Comparison of ENCODE assay signal across 9 mouse cellular contexts in genomic region chr10:39170706-39171105, GRCm38 (mm10). TPM values are rescaled to one million over a fixed set of nuclear protein-coding genes. Genes with fewer than 3 reads are reported as not detected.
DNase-seq lines count a peak whose midpoint lies in the region; ATAC-seq lines count a peak whose summit lies in the region.
"Had no signal": no experiment of that assay in that cellular context is flagged by ENCODE, and none has a peak within 500 bp of the region (broad histone marks: within the 10 kb centered on the region; RNA-seq: fewer than 3 reads in every experiment).

No protein-coding gene starts in this region.

- no peak overlapping the region; the same call in 1 of the 2 replicates for H3K9ac ChIP-seq in forebrain, embryonic 11.5 days (ENCODE audit: low read length)
- H3K9ac ChIP-seq in neural tube, embryonic 15.5 days (replicated peaks): 0 out of 2 replicates have a peak overlapping the region, but pooled peaks have one; percentile 21

- peaks cover 5% of the 10 kb centered on the region for H3K4me1 ChIP-seq in forebrain, embryonic 11.5 days (replicated peaks; ENCODE audit: control insufficient read depth, insufficient read depth, low read length)
- H3K4me1 ChIP-seq in limb, embryonic 10.5 days: peaks cover 73% of the 10 kb centered on the region
- H3K4me1 ChIP-seq in neural tube, embryonic 15.5 days: peaks cover 57% of the 10 kb centered on the region

- WGBS in forebrain, embryonic 11.5 days: 9% methylated on average over 6 of the region's 6 CpGs
- WGBS in limb, embryonic 10.5 days: 15% methylated on average over 6 of the region's 6 CpGs
- 7% methylated on average over 6 of the region's 6 CpGs for WGBS in neural tube, embryonic 15.5 days

- H3K9me3 ChIP-seq in forebrain, embryonic 11.5 days (ENCODE audit: control insufficient read depth, low read length): no peaks in the 10 kb centered on the region
- H3K9me3 ChIP-seq in limb, embryonic 10.5 days (replicated peaks): no peaks in the 10 kb centered on the region
- no peaks in the 10 kb centered on the region for H3K9me3 ChIP-seq in neural tube, embryonic 15.5 days (replicated peaks)

- H3K4me3 ChIP-seq in forebrain, embryonic 11.5 days (ENCODE audit: low read depth, low read length): no peak overlapping the region
- peak overlapping the region; percentile 57 for H3K4me3 ChIP-seq in limb, embryonic 10.5 days
- H3K4me3 ChIP-seq in neural tube, embryonic 15.5 days (replicated peaks): peak overlapping the region; percentile 1; the same call in 1 of the 2 replicates

- DNase-seq in layer of hippocampus, adult 9-11 months: peak; percentile 12
- no peak for DNase-seq in layer of hippocampus, adult 9-10 months (ENCODE audit: low spot score)
- DNase-seq in forebrain, embryonic 11.5 days (ENCODE audit: low spot score): no peak
- DNase-seq in limb, embryonic 10.5 days (ENCODE audit: low spot score): no peak
- no peak for DNase-seq in ovary, postnatal 14 days (ENCODE audit: low spot score)
- DNase-seq in adrenal gland, postnatal 14 days: no peak
- DNase-seq in ovary, postnatal 36 days (ENCODE audit: low spot score): no peak

- ATAC-seq in forebrain, embryonic 11.5 days (replicated peaks; ENCODE audit: low FRiP score): peak; percentile 37
- ATAC-seq in neural tube, embryonic 15.5 days (ENCODE audit: low FRiP score): peak; percentile 1; the same call in 1 of the 2 replicates

- H3K27me3 ChIP-seq in forebrain, embryonic 11.5 days (ENCODE audit: control insufficient read depth, insufficient read depth, low read length): peaks cover 4% of the 10 kb centered on the region; the same call in 1 of the 2 replicates
- H3K27me3 ChIP-seq in limb, embryonic 10.5 days (ENCODE audit: low read depth, poor library complexity, severe bottlenecking): no peaks in the 10 kb centered on the region
- H3K27me3 ChIP-seq in neural tube, embryonic 15.5 days (replicated peaks): no peaks in the 10 kb centered on the region

- no peak overlapping the region for H3K27ac ChIP-seq in forebrain, embryonic 11.5 days (ENCODE audit: low read depth, low read length)
- H3K27ac ChIP-seq in limb, embryonic 10.5 days: no peak overlapping the region
- H3K27ac ChIP-seq in neural tube, embryonic 15.5 days (replicated peaks): peak overlapping the region; percentile 68; the same call in 1 of the 2 replicates

- peak overlapping the region; percentile 71; the same call in 1 of the 2 replicates for H3K4me2 ChIP-seq in forebrain, embryonic 11.5 days (ENCODE audit: low read depth, low read length, severe bottlenecking)
- H3K4me2 ChIP-seq in neural tube, embryonic 15.5 days: peak overlapping the region; percentile 79

- no peaks in the 10 kb centered on the region for H3K36me3 ChIP-seq in forebrain, embryonic 11.5 days (ENCODE audit: control insufficient read depth, insufficient read depth, low read length)
- no peaks in the 10 kb centered on the region for H3K36me3 ChIP-seq in limb, embryonic 10.5 days
- H3K36me3 ChIP-seq in neural tube, embryonic 15.5 days: no peaks in the 10 kb centered on the region

RNA-seq across cellular contexts. Expression of gene Ccn6, which starts 7.1 kb away (rescaled TPM):
- 0.27 and 0.31 TPM in 2 replicates for polyA plus RNA-seq in forebrain, embryonic 11.5 days (2014; fragmentation: Nextera tagmentation; extraction: Ambion mirVana)
- polyA plus RNA-seq in limb, embryonic 10.5 days (2016; fragmentation: Nextera tagmentation; extraction: Ambion mirVana): 0.26 and 0.51 TPM in 2 replicates
- polyA plus RNA-seq in neural tube, embryonic 15.5 days (2015; fragmentation: Nextera tagmentation; extraction: Ambion mirVana): 0.65 and 0.69 TPM in 2 replicates
- 0.33 and 0.34 TPM in 2 replicates for total RNA-seq in adrenal gland, postnatal 14 days (2021)
- total RNA-seq: hematopoietic stem cell, adult 5-6 weeks had no signal

RNA-seq across cellular contexts. Expression of gene Tube1, which starts 36.9 kb away (rescaled TPM):
- 23.2 and 25.4 TPM in 2 replicates for polyA plus RNA-seq in forebrain, embryonic 11.5 days (2014; fragmentation: Nextera tagmentation; extraction: Ambion mirVana)
- 25.8 and 26.1 TPM in 2 replicates for polyA plus RNA-seq in limb, embryonic 10.5 days (2016; fragmentation: Nextera tagmentation; extraction: Ambion mirVana)
- polyA plus RNA-seq in neural tube, embryonic 15.5 days (2015; fragmentation: Nextera tagmentation; extraction: Ambion mirVana): 7.1 and 10.2 TPM in 2 replicates
- 1.6 and 2.3 TPM in 2 replicates for total RNA-seq in adrenal gland, postnatal 14 days (2021)

RNA-seq across cellular contexts. Expression of gene Fam229b, which starts 37.0 kb away (rescaled TPM):
- 12.5 and 13.3 TPM in 2 replicates for polyA plus RNA-seq in forebrain, embryonic 11.5 days (2014; fragmentation: Nextera tagmentation; extraction: Ambion mirVana)
- 8.3 and 8.5 TPM in 2 replicates for polyA plus RNA-seq in limb, embryonic 10.5 days (2016; fragmentation: Nextera tagmentation; extraction: Ambion mirVana)
- 23.8 and 36.8 TPM in 2 replicates for polyA plus RNA-seq in neural tube, embryonic 15.5 days (2015; fragmentation: Nextera tagmentation; extraction: Ambion mirVana)
- total RNA-seq in adrenal gland, postnatal 14 days (2021): 3.0 and 4.5 TPM in 2 replicates
